Mouse (Mus musculus) layer of hippocampus, postnatal 10 days (tissue): Measurements from ENCODE around the gene Mgme1. TPM values are rescaled to one million over a fixed set of nuclear protein-coding genes. Genes with fewer than 3 reads are reported as not detected.

Experiments
- DNase-seq, 2 experiments: peaks; one replicate each; pipeline ENCODE4 v3.0.0; 2021; ENCODE audit warnings: low spot score in 2 of 2
- total RNA-seq, 2 experiments: library from RNA; stranded (reverse); gene quantifications; 2 replicates each; pipeline ENCODE4 v1.2.3; 2021

Mgme1 gene
- total RNA-seq, 2 experiments from 2014 or later = 2.9 to 3.2 TPM

- DNase-seq = no peak
These were observed 30.6 kb downstream of the Mgme1 start for GRCm38 (mm10) chr2:144301101-144301500.

- no peak for DNase-seq
These were observed 35.3 kb downstream of the Mgme1 start for GRCm38 (mm10) chr2:144305721-144306294.

- DNase-seq = no peak
These were observed 38.1 kb downstream of the Mgme1 start for GRCm38 (mm10) chr2:144308561-144308960.

GRCm38 (mm10) chr2:144310273-144310672 is 39.8 kb downstream of the Mgme1 start:
- DNase-seq = no peak

- no peak for DNase-seq
These were observed 40.9 kb downstream of the Mgme1 start for GRCm38 (mm10) chr2:144311372-144311771.

- DNase-seq = no peak
These were observed 53.8 kb downstream of the Mgme1 start for GRCm38 (mm10) chr2:144324218-144324617.

GRCm38 (mm10) chr2:144329451-144329850 is 59.0 kb downstream of the Mgme1 start:
- no peak for DNase-seq

- no peak for DNase-seq
These were observed 59.5 kb downstream of the Mgme1 start for GRCm38 (mm10) chr2:144329937-144330336.

GRCm38 (mm10) chr2:144330352-144330959 is 60.0 kb downstream of the Mgme1 start:
- peak in 1 of 2 experiments; percentile 17 for DNase-seq

Other genes with a start within 250 kb of the Mgme1 start
- gene Banf2, start 237.6 kb upstream of the Mgme1 start, total RNA-seq = not detected
- 10 to 100 TPM; 67.9 to 68.7 TPM for gene Snx5, start 243 bp downstream of the Mgme1 start, total RNA-seq
- 1 to 10 TPM; 1.5 to 2.1 TPM for gene Ovol2, start 61.5 kb downstream of the Mgme1 start, total RNA-seq
- gene Kat14, start 98.3 kb downstream of the Mgme1 start, total RNA-seq = 10 to 100 TPM; 26.5 to 29.3 TPM
- 1 to 10 TPM; 5.4 to 7.9 TPM for gene Pet117, start 98.3 kb downstream of the Mgme1 start, total RNA-seq